Mouse (Mus musculus) spleen, adult 2 months (tissue): ENCODE measurements at regions not wholly inside any gene's neighbourhood (a gene's known extent, or its start where the extent isn't known, plus 50 kb on each side); places are given as distances from the start of the nearest gene placed in this dataset.

Experiments used
- DNase-seq, 2 experiments: peaks; one replicate each; pipeline versions ENCODE4 v3.0.0 to v3.0.0-alpha.2; 2012 to 2021; ENCODE audit warnings: low spot score in 2 of 2, low read depth in 1 of 2
- H3K27ac ChIP-seq: fragments of 200-500 bp; 2 replicates; pipeline ENCODE4 v1.5.1; 2012; ENCODE audit warnings: low read length, inconsistent platforms; ENCODE audit not compliant: insufficient read depth
- H3K27me3 ChIP-seq: fragments of 200-500 bp; 2 replicates; pipeline ENCODE4 v1.6.1; 2012; ENCODE audit warnings: mild to moderate bottlenecking, moderate library complexity, low read length, inconsistent platforms; ENCODE audit not compliant: control insufficient read depth, insufficient read depth
- H3K36me3 ChIP-seq: fragments of 200-500 bp; 2 replicates; pipeline ENCODE4 v1.6.1; 2012; ENCODE audit warnings: mild to moderate bottlenecking, low read length, inconsistent platforms; ENCODE audit not compliant: control insufficient read depth, insufficient read depth
- H3K4me1 ChIP-seq: fragments of 200-500 bp; 2 replicates; pipeline ENCODE4 v1.6.1; 2011; ENCODE audit warnings: inconsistent platforms; ENCODE audit not compliant: control insufficient read depth, insufficient read depth, insufficient read length
- H3K4me3 ChIP-seq: fragments of 200-500 bp; 2 replicates; pipeline ENCODE4 v1.5.1; 2011; ENCODE audit warnings: mild to moderate bottlenecking, inconsistent platforms; ENCODE audit not compliant: insufficient read depth, insufficient read length; ENCODE audit errors: extremely low read depth
- CTCF ChIP-seq: fragments of 200-500 bp; IDR thresholded peaks from 2 replicates; pipeline ENCODE4 v1.5.1; 2011; ENCODE audit warnings: mild to moderate bottlenecking, inconsistent platforms; ENCODE audit not compliant: insufficient read depth, insufficient read length, insufficient replicate concordance; ENCODE audit errors: extremely low read depth
- POLR2A ChIP-seq: fragments of 200-500 bp; IDR thresholded peaks from 2 replicates; pipeline ENCODE4 v1.6.1; 2011; ENCODE audit warnings: low read depth, low read length, inconsistent platforms
- WGBS: fragments of 180-500 bp; shearing (Covaris S2); methylation state at CpG from one replicate; pipeline ENCODE4 v1.1.7; 2018; 5-methylcytosine and 5-hydroxymethylcytosine counted together

- no peaks in the 10 kb centered on the region for H3K36me3 ChIP-seq
- H3K4me3 ChIP-seq, result no peak overlapping the region
- no peak for DNase-seq
- no peaks in the 10 kb centered on the region for H3K27me3 ChIP-seq
- no peak overlapping the region for H3K27ac ChIP-seq
- no peaks in the 10 kb centered on the region for H3K4me1 ChIP-seq
- TF ChIP-seq POLR2A, result no peak
- no peak for TF ChIP-seq CTCF
- WGBS, result 90% methylated on average over 5 of the region's 5 CpGs
Measured at GRCm38 (mm10) chr4:9218380-9218779, 979.5 kb upstream of the Car8 start.

DNA sequence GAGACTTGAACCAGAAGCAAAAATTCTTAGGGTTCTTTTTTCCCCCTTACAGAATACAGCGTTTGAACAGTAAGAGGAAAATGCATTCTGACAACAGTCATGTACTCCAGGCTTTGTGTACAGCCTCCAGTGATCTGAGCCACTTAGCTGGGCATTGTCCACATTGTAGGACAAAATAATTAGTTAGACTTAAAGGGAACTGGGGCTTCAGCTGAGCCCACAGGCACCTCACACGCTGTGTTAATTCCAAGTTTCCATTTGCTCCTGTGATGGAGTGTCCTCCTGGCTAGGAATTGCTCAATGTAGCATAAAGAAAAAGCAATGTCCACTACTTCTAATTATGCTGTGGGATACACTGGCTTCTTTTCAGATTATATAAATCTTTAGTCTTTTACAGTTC is 969.8 kb upstream of the Car8 start:
- Histone ChIP-seq H3K4me1 (no peaks in the 10 kb centered on the region), H3K27me3 (no peaks in the 10 kb centered on the region), H3K27ac (no peak overlapping the region), H3K4me3 (no peak overlapping the region), H3K36me3 (no peaks in the 10 kb centered on the region)
- 87% methylated on average over 2 of the region's 2 CpGs for WGBS
- no peak for DNase-seq
- TF ChIP-seq CTCF (no peak), POLR2A (no peak)

DNA sequence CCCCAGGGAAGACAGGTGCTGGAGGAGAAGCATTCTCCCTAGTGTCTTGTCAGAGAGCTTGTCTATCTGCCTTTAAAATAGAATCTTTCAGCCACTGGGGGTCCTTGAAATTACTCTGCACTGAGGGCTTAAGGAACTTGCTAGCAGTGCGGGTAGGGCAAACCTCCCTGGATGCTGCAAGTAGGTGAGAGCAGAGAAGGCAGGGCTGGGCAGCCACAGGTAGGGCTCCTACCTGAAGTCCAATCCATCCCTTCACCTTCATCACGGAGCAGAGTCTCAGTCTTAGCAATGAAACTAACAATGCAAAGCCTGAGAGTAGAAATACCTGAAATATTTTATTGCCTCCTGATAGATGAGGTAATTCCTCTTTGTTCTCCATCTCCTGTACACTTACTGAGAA is 961.2 kb upstream of the Car8 start:
- Histone ChIP-seq H3K27ac (no peak overlapping the region), H3K4me3 (no peak overlapping the region), H3K36me3 (no peaks in the 10 kb centered on the region), H3K27me3 (no peaks in the 10 kb centered on the region), H3K4me1 (no peaks in the 10 kb centered on the region)
- 85% methylated on average over 2 of the region's 2 CpGs for WGBS
- TF ChIP-seq POLR2A (no peak), CTCF (no peak)
- DNase-seq, result no peak

- no peak for TF ChIP-seq CTCF
- no peak for TF ChIP-seq POLR2A
- WGBS, result 78% methylated on average over 4 of the region's 4 CpGs
- DNase-seq, result no peak
Measured at GRCm38 (mm10) chr4:9196435-9196834, 957.6 kb upstream of the Car8 start.

DNA sequence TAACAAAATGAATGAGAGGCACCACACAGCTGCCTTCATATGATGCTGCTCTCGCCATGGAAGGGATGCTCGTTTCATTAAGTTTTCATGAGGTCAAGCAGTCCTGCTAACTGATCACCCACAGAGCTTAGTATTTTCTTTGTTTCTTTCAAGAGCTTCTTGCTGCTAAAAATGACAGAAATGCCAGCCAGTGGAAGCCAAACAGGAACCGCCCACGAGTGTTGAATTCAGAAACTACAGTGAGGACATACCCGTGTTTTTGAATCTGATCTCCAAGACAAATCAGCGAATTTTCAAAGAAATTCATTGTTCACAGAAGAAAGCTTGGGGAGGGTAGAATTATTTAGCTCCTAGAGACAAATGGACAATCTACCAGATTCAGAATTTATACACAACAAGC is 954.3 kb upstream of the Car8 start:
- WGBS, result 74% methylated on average over 6 of the region's 6 CpGs
- Histone ChIP-seq H3K27me3 (no peaks in the 10 kb centered on the region), H3K4me1 (no peaks in the 10 kb centered on the region), H3K27ac (no peak overlapping the region), H3K4me3 (no peak overlapping the region), H3K36me3 (no peaks in the 10 kb centered on the region)
- TF ChIP-seq POLR2A (no peak), CTCF (no peak)
- no peak for DNase-seq

More at GRCm38 (mm10) chr4:9196435-9196834, 957.6 kb upstream of the Car8 start:
- no peaks in the 10 kb centered on the region for H3K36me3 ChIP-seq
- no peaks in the 10 kb centered on the region for H3K4me1 ChIP-seq
- no peaks in the 10 kb centered on the region for H3K27me3 ChIP-seq
- H3K27ac ChIP-seq, result no peak overlapping the region
- H3K4me3 ChIP-seq, result no peak overlapping the region

- WGBS, result 78% methylated on average over 14 of the region's 14 CpGs
- TF ChIP-seq POLR2A (no peak), CTCF (no peak)
Measured at GRCm38 (mm10) chr4:9185156-9185875, 946.5 kb upstream of the Car8 start.

DNA sequence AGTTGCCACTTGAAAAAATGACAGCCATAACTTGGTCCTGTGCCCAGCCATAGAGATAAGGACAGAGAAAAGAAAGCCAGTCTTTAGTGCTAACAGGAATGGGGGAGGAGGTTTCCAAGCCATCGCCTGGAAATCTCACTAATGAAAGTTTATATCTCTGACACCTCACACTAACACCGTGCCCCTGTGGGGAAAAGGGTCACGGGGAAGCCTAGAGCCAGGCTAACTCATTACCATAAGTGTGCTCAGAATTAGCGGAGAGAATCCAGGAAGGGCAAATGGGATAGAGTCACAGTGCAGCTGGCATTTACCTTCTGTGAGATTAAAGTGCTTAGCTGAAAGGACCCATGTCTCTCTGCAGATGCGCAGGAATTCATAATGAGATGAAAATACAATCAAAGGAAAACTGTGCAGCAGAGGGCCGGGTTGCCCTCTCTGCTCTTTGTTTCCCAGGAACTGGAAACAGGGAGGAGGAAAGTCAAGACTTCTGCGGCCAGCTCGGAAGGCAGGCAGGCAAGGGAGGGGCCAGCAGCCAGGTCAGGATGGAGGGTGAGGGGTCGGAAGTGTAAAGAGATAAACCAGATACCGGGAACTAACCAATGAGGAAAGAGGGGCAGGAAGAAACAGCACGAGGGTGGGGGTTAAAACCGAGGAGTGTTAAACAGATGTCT is 945.7 kb upstream of the Car8 start:
- Histone ChIP-seq H3K36me3 (no peaks in the 10 kb centered on the region), H3K4me3 (no peak overlapping the region), H3K27ac (no peak overlapping the region), H3K4me1 (no peaks in the 10 kb centered on the region), H3K27me3 (no peaks in the 10 kb centered on the region)
- TF ChIP-seq CTCF (no peak), POLR2A (no peak)
- WGBS, result 14% methylated on average over 12 of the region's 12 CpGs
- DNase-seq, result no peak

More at GRCm38 (mm10) chr4:9185156-9185875, 946.5 kb upstream of the Car8 start:
- no peak for DNase-seq
- Histone ChIP-seq H3K27me3 (no peaks in the 10 kb centered on the region), H3K4me3 (no peak overlapping the region), H3K27ac (no peak overlapping the region), H3K36me3 (no peaks in the 10 kb centered on the region), H3K4me1 (no peaks in the 10 kb centered on the region)
